Mouse (Mus musculus): ENCODE data around the gene Nxpe5. TPM values are rescaled to one million over a fixed set of nuclear protein-coding genes. Genes with fewer than 3 reads are reported as not detected.

The Nxpe5 gene
- polyA plus RNA-seq, 1 experiment from 2014 or later = not detected

GRCm38 (mm10) chr5:138281798-138282197 is 56.1 kb downstream of the Nxpe5 start:
- no peak for ATAC-seq (replicated peaks)
- 87% methylated on average over 2 of the region's 2 CpGs for WGBS
- Histone ChIP-seq H3K4me3 (no peak overlapping the region), H3K36me3 (replicated peaks) (peaks cover 3% of the 10 kb centered on the region; the same call in 1 of the 2 replicates), H3K27me3 (replicated peaks) (no peaks in the 10 kb centered on the region), H3K4me1 (peaks cover 23% of the 10 kb centered on the region), H3K9me3 (no peaks in the 10 kb centered on the region), H3K4me2 (no peak overlapping the region), H3K9ac (no peak overlapping the region), H3K27ac (no peak overlapping the region)

GRCm38 (mm10) chr5:138283540-138283939 is 57.8 kb downstream of the Nxpe5 start:
- Histone ChIP-seq H3K4me1 (peaks cover 5% of the 10 kb centered on the region), H3K4me3 (no peak overlapping the region), H3K4me2 (no peak overlapping the region), H3K27me3 (replicated peaks) (no peaks in the 10 kb centered on the region), H3K9ac (no peak overlapping the region), H3K36me3 (replicated peaks) (no peaks in the 10 kb centered on the region), H3K9me3 (no peaks in the 10 kb centered on the region), H3K27ac (no peak overlapping the region)
- ATAC-seq (replicated peaks) = no peak
- WGBS = 69% methylated on average over 1 of the region's 1 CpGs

- no peak for ATAC-seq (replicated peaks)
- H3K4me2 ChIP-seq = no peak overlapping the region
- WGBS = 73% methylated on average over 3 of the region's 3 CpGs
- no peak overlapping the region for H3K4me3 ChIP-seq
- no peak overlapping the region for H3K9ac ChIP-seq
- no peaks in the 10 kb centered on the region for H3K36me3 ChIP-seq (replicated peaks)
- no peak overlapping the region for H3K27ac ChIP-seq
- H3K4me1 ChIP-seq = no peaks in the 10 kb centered on the region
- H3K9me3 ChIP-seq = no peaks in the 10 kb centered on the region
- H3K27me3 ChIP-seq (replicated peaks) = no peaks in the 10 kb centered on the region
Measured at GRCm38 (mm10) chr5:138287861-138288260, 62.2 kb downstream of the Nxpe5 start.

GRCm38 (mm10) chr5:138291638-138292037 is 65.9 kb downstream of the Nxpe5 start:
- no peak overlapping the region for H3K4me2 ChIP-seq
- H3K9me3 ChIP-seq = no peaks in the 10 kb centered on the region
- H3K4me3 ChIP-seq = no peak overlapping the region
- no peak overlapping the region for H3K9ac ChIP-seq
- no peaks in the 10 kb centered on the region for H3K4me1 ChIP-seq
- no peaks in the 10 kb centered on the region for H3K36me3 ChIP-seq (replicated peaks)
- 87% methylated on average over 1 of the region's 1 CpGs for WGBS
- H3K27me3 ChIP-seq (replicated peaks) = no peaks in the 10 kb centered on the region
- no peak overlapping the region for H3K27ac ChIP-seq
- no peak for ATAC-seq (replicated peaks)

GRCm38 (mm10) chr5:138294158-138294557 is 68.5 kb downstream of the Nxpe5 start:
- no peak overlapping the region for H3K9ac ChIP-seq
- no peak overlapping the region for H3K4me2 ChIP-seq
- no peaks in the 10 kb centered on the region for H3K27me3 ChIP-seq (replicated peaks)
- H3K9me3 ChIP-seq = no peaks in the 10 kb centered on the region
- H3K4me1 ChIP-seq = no peaks in the 10 kb centered on the region
- ATAC-seq (replicated peaks) = no peak
- H3K27ac ChIP-seq = no peak overlapping the region
- 0 out of 2 replicates have a peak, but pooled peaks cover 3% of the 10 kb centered on the region for H3K36me3 ChIP-seq (replicated peaks)
- H3K4me3 ChIP-seq = no peak overlapping the region

- Histone ChIP-seq H3K27me3 (replicated peaks) (no peaks in the 10 kb centered on the region), H3K4me1 (no peaks in the 10 kb centered on the region), H3K36me3 (replicated peaks) (0 out of 2 replicates have a peak, but pooled peaks cover 3% of the 10 kb centered on the region), H3K4me2 (no peak overlapping the region), H3K9me3 (no peaks in the 10 kb centered on the region), H3K27ac (no peak overlapping the region), H3K4me3 (no peak overlapping the region), H3K9ac (no peak overlapping the region)
- ATAC-seq (replicated peaks) = no peak
- WGBS = 91% methylated on average over 2 of the region's 2 CpGs
Measured at GRCm38 (mm10) chr5:138299613-138300012, 73.9 kb downstream of the Nxpe5 start.

Other genes with a start within 250 kb of the Nxpe5 start
- gene Azgp1, start 244.4 kb upstream of the Nxpe5 start, polyA plus RNA-seq (2015; fragmentation: Nextera tagmentation; extraction: Ambion mirVana) = not detected in 2 replicates
- gene Smok3a, start 204.6 kb upstream of the Nxpe5 start, polyA plus RNA-seq (2015; fragmentation: Nextera tagmentation; extraction: Ambion mirVana) = not detected in 2 replicates
- not detected in 2 replicates for gene Smok3b, start 204.5 kb upstream of the Nxpe5 start, polyA plus RNA-seq (2015; fragmentation: Nextera tagmentation; extraction: Ambion mirVana)
- gene Smok3c, start 172.7 kb upstream of the Nxpe5 start, polyA plus RNA-seq (2015; fragmentation: Nextera tagmentation; extraction: Ambion mirVana) = not detected in 2 replicates
- 24.5 and 25.8 TPM in 2 replicates for gene Zkscan1, start 140.8 kb upstream of the Nxpe5 start, polyA plus RNA-seq (2015; fragmentation: Nextera tagmentation; extraction: Ambion mirVana)
- 104 and 111 TPM in 2 replicates for gene Zscan21, start 109.0 kb upstream of the Nxpe5 start, polyA plus RNA-seq (2015; fragmentation: Nextera tagmentation; extraction: Ambion mirVana)
- 31.6 and 33.7 TPM in 2 replicates for gene Zfp113, start 70.2 kb upstream of the Nxpe5 start, polyA plus RNA-seq (2015; fragmentation: Nextera tagmentation; extraction: Ambion mirVana)
- 310 and 323 TPM in 2 replicates for gene Cops6, start 64.8 kb upstream of the Nxpe5 start, polyA plus RNA-seq (2015; fragmentation: Nextera tagmentation; extraction: Ambion mirVana)
- 28.5 and 30.5 TPM in 2 replicates for gene Ap4m1, start 53.9 kb upstream of the Nxpe5 start, polyA plus RNA-seq (2015; fragmentation: Nextera tagmentation; extraction: Ambion mirVana)
- gene Mcm7, start 53.5 kb upstream of the Nxpe5 start, polyA plus RNA-seq (2015; fragmentation: Nextera tagmentation; extraction: Ambion mirVana) = 93.3 and 95.3 TPM in 2 replicates
- gene Taf6, start 38.4 kb upstream of the Nxpe5 start, polyA plus RNA-seq (2015; fragmentation: Nextera tagmentation; extraction: Ambion mirVana) = 83.6 and 86.5 TPM in 2 replicates
- gene Cnpy4, start 38.4 kb upstream of the Nxpe5 start, polyA plus RNA-seq (2015; fragmentation: Nextera tagmentation; extraction: Ambion mirVana) = 33.3 and 35.5 TPM in 2 replicates
- 15.1 and 18.5 TPM in 2 replicates for gene Mblac1, start 31.6 kb upstream of the Nxpe5 start, polyA plus RNA-seq (2015; fragmentation: Nextera tagmentation; extraction: Ambion mirVana)
- gene Lamtor4, start 29.6 kb downstream of the Nxpe5 start, polyA plus RNA-seq (2015; fragmentation: Nextera tagmentation; extraction: Ambion mirVana) = 96.4 and 108 TPM in 2 replicates
- gene BC037034, start 38.1 kb downstream of the Nxpe5 start, polyA plus RNA-seq (2015; fragmentation: Nextera tagmentation; extraction: Ambion mirVana) = 19.5 and 20.8 TPM in 2 replicates
- gene Gal3st4, start 46.9 kb downstream of the Nxpe5 start, polyA plus RNA-seq (2015; fragmentation: Nextera tagmentation; extraction: Ambion mirVana) = 2.1 and 2.9 TPM in 2 replicates
- 0.04 and 0.09 TPM in 2 replicates for gene Gm43720, start 54.1 kb downstream of the Nxpe5 start, polyA plus RNA-seq (2015; fragmentation: Nextera tagmentation; extraction: Ambion mirVana)
- 218 and 231 TPM in 2 replicates for gene Gpc2, start 54.1 kb downstream of the Nxpe5 start, polyA plus RNA-seq (2015; fragmentation: Nextera tagmentation; extraction: Ambion mirVana)
- 8.3 and 9.7 TPM in 2 replicates for gene Stag3, start 54.3 kb downstream of the Nxpe5 start, polyA plus RNA-seq (2015; fragmentation: Nextera tagmentation; extraction: Ambion mirVana)
- 0.22 TPM in 1 of 2 replicates, not detected in the other for gene Pvrig, start 116.1 kb downstream of the Nxpe5 start, polyA plus RNA-seq (2015; fragmentation: Nextera tagmentation; extraction: Ambion mirVana)
- 70.4 and 79.7 TPM in 2 replicates for gene Zfp157, start 215.6 kb downstream of the Nxpe5 start, polyA plus RNA-seq (2015; fragmentation: Nextera tagmentation; extraction: Ambion mirVana)